Mouse (Mus musculus) layer of hippocampus, adult 18-20 months (tissue): Measurements from ENCODE around the gene Foxred2. TPM values are rescaled to one million over a fixed set of nuclear protein-coding genes. Genes with fewer than 3 reads are reported as not detected.

Source experiments
- DNase-seq, 2 experiments: peaks; one replicate each; pipeline ENCODE4 v3.0.0; 2022; ENCODE audit warnings: low spot score in 2 of 2
- total RNA-seq, 2 experiments: library from RNA; stranded (reverse); gene quantifications; 2 replicates each; pipeline ENCODE4 v1.2.3; 2021

Foxred2 gene
- total RNA-seq, 2 experiments from 2014 or later, result 9.6 to 9.8 TPM

- no peak for DNase-seq
These were observed 7.5 kb downstream of the Foxred2 start for GRCm38 (mm10) chr15:77949061-77949460.

GRCm38 (mm10) chr15:77945711-77946110, 10.8 kb downstream of the Foxred2 start:
- no peak for DNase-seq

- DNase-seq, result peak in 1 of 2 experiments; percentile 73
These were observed 15.0 kb downstream of the Foxred2 start for GRCm38 (mm10) chr15:77941563-77941962.

- DNase-seq, result no peak
These were observed 18.0 kb downstream of the Foxred2 start for GRCm38 (mm10) chr15:77938516-77938915.

- DNase-seq, result peak; percentile 71 to 81
These were observed 20.7 kb downstream of the Foxred2 start for GRCm38 (mm10) chr15:77935673-77936375.

- DNase-seq, result no peak
These were observed 21.6 kb downstream of the Foxred2 start for GRCm38 (mm10) chr15:77934968-77935367.

GRCm38 (mm10) chr15:77934326-77934725, 22.2 kb downstream of the Foxred2 start:
- no peak for DNase-seq

GRCm38 (mm10) chr15:77933770-77934169, 22.8 kb downstream of the Foxred2 start:
- DNase-seq, result peak; percentile 94 to 100

- no peak for DNase-seq
These were observed 23.3 kb downstream of the Foxred2 start for GRCm38 (mm10) chr15:77933222-77933621.

- DNase-seq, result no peak
These were observed 24.9 kb downstream of the Foxred2 start for GRCm38 (mm10) chr15:77931689-77932016.

GRCm38 (mm10) chr15:77930986-77931688, 25.4 kb downstream of the Foxred2 start:
- DNase-seq, result no peak

- DNase-seq, result no peak
These were observed 26.7 kb downstream of the Foxred2 start for GRCm38 (mm10) chr15:77929804-77930203.

GRCm38 (mm10) chr15:77928673-77929331, 27.7 kb downstream of the Foxred2 start, which contains the start of gene Txn2:
Gene Txn2 (minus strand): TSS chr15:77929006.
- DNase-seq, result peak; percentile 99

- no peak for DNase-seq
These were observed 28.4 kb downstream of the Foxred2 start for GRCm38 (mm10) chr15:77928091-77928490.

GRCm38 (mm10) chr15:77926921-77927320, 29.6 kb downstream of the Foxred2 start:
- no peak for DNase-seq

GRCm38 (mm10) chr15:77925195-77925594, 31.3 kb downstream of the Foxred2 start:
- DNase-seq, result no peak

- no peak for DNase-seq
These were observed 33.1 kb downstream of the Foxred2 start for GRCm38 (mm10) chr15:77923267-77924035.

- DNase-seq, result no peak
These were observed 33.8 kb downstream of the Foxred2 start for GRCm38 (mm10) chr15:77922710-77923109.

GRCm38 (mm10) chr15:77921636-77922035, 34.9 kb downstream of the Foxred2 start:
- no peak for DNase-seq

- no peak for DNase-seq
These were observed 35.7 kb downstream of the Foxred2 start for GRCm38 (mm10) chr15:77920511-77921462.
